Mouse (Mus musculus) hindbrain, embryonic 14.5 days (tissue): ENCODE measurements around the gene Gm21985. TPM values are rescaled to one million over a fixed set of nuclear protein-coding genes. Genes with fewer than 3 reads are reported as not detected.

Source experiments
- ATAC-seq: fragments of 200-750 bp; cut with Nextera tagmentation; 2 replicates; pipeline ENCODE4 v1.8.0; 2017; ENCODE audit warnings: moderate number of reproducible peaks, mild to moderate bottlenecking, moderate TSS enrichment, moderate library complexity; ENCODE audit not compliant: low FRiP score
- DNase-seq: peaks from one replicate; pipeline ENCODE4 v3.0.0-alpha.2; 2015; ENCODE audit warnings: low spot score
- H3K27ac ChIP-seq: fragments of 300-500 bp; sonication (generic); 2 replicates; pipeline ENCODE4 v1.5.1; 2014; ENCODE audit warnings: mild to moderate bottlenecking, moderate library complexity
- H3K27me3 ChIP-seq: fragments of 300-500 bp; sonication (generic); 2 replicates; pipeline ENCODE4 v1.6.1; 2014; ENCODE audit warnings: mild to moderate bottlenecking, low read length, mixed read lengths; ENCODE audit not compliant: control insufficient read depth, insufficient read depth
- H3K36me3 ChIP-seq: fragments of 300-500 bp; sonication (generic); replicated peaks from 2 replicates; pipeline ENCODE4 v1.6.1; 2014; ENCODE audit not compliant: control insufficient read depth, insufficient read depth
- H3K4me1 ChIP-seq: fragments of 300-500 bp; sonication (generic); replicated peaks from 2 replicates; pipeline ENCODE4 v1.6.1; 2014; ENCODE audit warnings: antibody characterized with exemption, low read length, mixed read lengths; ENCODE audit not compliant: control insufficient read depth, insufficient read depth
- H3K4me2 ChIP-seq: fragments of 300-500 bp; sonication (generic); replicated peaks from 2 replicates; pipeline ENCODE4 v1.6.1; 2014; ENCODE audit warnings: mild to moderate bottlenecking, moderate library complexity
- H3K4me3 ChIP-seq: fragments of 300-500 bp; sonication (generic); replicated peaks from 2 replicates; pipeline ENCODE4 v1.5.1; 2014; ENCODE audit warnings: mild to moderate bottlenecking, low read length
- H3K9ac ChIP-seq: fragments of 300-500 bp; sonication (generic); 2 replicates; pipeline ENCODE4 v1.6.1; 2014
- H3K9me3 ChIP-seq: fragments of 300-500 bp; sonication (generic); 2 replicates; pipeline ENCODE4 v1.6.1; 2016; ENCODE audit warnings: low read length; ENCODE audit not compliant: control insufficient read depth
- WGBS: fragments of 180-500 bp; shearing (Covaris S2); extraction: QIAGEN DNeasy Blood & Tissue Kit; methylation state at CpG from one replicate; pipeline ENCODE4 v1.1.7; 2014; 5-methylcytosine and 5-hydroxymethylcytosine counted together
- polyA plus RNA-seq: library from polyadenylated mRNA; unstranded; fragments of >200 nt; fragmentation: Nextera tagmentation; extraction: Ambion mirVana; gene quantifications from 2 replicates; pipeline ENCODE4 v1.2.1, GENCODE M21; 2014

The Gm21985 gene
- polyA plus RNA-seq, 1 experiment from 2014 or later = not detected

DNA sequence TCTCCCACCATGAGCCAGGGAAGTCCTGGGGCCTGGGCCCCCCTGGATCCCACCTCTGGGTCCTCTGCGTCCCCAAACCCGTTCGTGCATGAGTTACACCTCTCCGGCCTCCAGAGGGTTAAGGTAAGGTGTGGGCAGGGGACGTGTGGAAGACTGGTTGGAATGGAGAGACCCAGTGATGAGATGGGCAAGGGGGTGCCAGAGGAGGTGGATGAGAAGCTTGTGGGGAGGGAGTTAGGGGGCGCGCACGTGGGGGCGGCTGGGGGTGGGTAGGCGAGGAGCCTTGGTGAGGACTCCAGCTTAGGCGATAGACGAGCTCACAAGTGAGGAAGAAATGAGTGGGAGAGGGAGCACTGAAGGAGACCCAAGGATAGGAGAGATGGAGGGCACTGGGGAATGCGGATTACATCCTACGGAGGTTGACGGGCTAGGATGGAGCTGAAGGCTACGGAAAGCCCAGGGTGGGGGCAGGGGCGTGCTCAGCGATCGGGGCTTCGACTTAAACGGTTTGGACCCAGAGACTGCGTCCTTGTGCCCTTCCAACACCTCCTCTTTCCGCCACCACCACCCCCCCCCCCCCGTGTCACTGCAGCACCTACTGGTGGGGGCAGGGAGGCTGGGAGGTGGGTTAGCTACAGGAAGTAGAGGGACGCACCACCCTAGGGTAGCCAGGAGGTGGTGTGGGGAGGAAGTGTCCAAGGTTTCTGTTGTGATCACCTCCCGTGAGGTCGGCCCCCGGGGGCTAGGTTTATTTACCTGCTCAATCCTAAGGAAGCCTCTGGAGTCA lies 26.0 kb upstream of the Gm21985 start:
- Histone ChIP-seq H3K27ac (peak overlapping the region; percentile 99), H3K27me3 (no peaks in the 10 kb centered on the region), H3K9me3 (no peaks in the 10 kb centered on the region), H3K4me1 (peaks cover 15% of the 10 kb centered on the region; the same call in 1 of the 2 replicates), H3K36me3 (peaks cover 23% of the 10 kb centered on the region), H3K4me2 (peak overlapping the region; percentile 89), H3K4me3 (peak overlapping the region; percentile 95), H3K9ac (peak overlapping the region; percentile 97)
- under 1% methylated on average over 25 of the region's 28 CpGs for WGBS
- ATAC-seq = peak; percentile 69
- DNase-seq = peak; percentile 57

DNA sequence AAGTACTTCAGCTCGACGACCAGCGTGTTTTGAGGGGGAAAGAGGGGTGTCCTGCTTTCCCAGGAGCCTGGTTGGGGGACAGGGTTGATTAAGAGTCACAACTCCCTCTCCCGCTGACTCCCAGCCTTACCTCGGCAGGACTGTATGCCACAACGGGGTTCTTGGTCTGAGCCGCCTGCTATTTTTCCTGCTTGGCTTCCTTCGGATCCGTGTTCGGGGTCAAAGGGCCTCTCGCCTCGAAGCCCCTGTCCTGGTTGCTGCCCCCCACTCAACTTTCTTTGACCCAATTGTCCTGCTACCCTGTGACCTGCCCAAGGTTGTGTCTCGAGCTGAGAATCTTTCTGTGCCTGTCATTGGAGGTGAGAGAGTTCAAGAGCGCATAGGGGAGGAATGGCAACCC lies 24.3 kb upstream of the Gm21985 start:
- H3K4me2 ChIP-seq = no peak overlapping the region
- H3K27me3 ChIP-seq = no peaks in the 10 kb centered on the region
- DNase-seq = no peak
- WGBS = 84% methylated on average over 14 of the region's 14 CpGs
- peaks cover 38% of the 10 kb centered on the region for H3K36me3 ChIP-seq
- peaks cover 15% of the 10 kb centered on the region; the same call in 1 of the 2 replicates for H3K4me1 ChIP-seq
- H3K27ac ChIP-seq = no peak overlapping the region
- H3K4me3 ChIP-seq = no peak overlapping the region
- no peak for ATAC-seq
- H3K9ac ChIP-seq = no peak overlapping the region
- no peaks in the 10 kb centered on the region for H3K9me3 ChIP-seq

DNA sequence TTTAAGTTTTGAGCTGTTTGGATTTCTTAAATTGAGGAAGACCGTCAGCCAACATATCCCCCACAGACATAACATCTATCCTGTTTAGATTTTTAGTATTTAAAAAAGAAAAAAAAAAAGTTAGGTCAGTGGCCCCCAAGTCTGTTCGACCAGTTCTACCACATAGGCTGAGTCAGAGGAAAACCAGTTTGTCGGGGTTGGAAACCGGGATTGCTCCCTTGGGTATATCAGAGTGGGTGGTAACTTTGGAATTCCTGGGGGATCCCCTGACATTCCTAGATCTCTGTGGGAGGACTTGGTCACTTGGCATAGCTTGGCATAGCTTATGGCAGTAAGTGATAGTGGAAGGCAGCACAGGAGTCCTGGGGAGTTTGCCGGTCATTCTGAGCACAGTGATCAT lies 20.8 kb upstream of the Gm21985 start:
- Histone ChIP-seq H3K27me3 (no peaks in the 10 kb centered on the region), H3K4me2 (no peak overlapping the region), H3K4me1 (peaks cover 10% of the 10 kb centered on the region; the same call in 1 of the 2 replicates), H3K4me3 (no peak overlapping the region), H3K36me3 (peaks cover 56% of the 10 kb centered on the region), H3K9me3 (no peaks in the 10 kb centered on the region), H3K9ac (no peak overlapping the region), H3K27ac (no peak overlapping the region)
- no peak for ATAC-seq
- 98% methylated on average over 5 of the region's 5 CpGs for WGBS
- DNase-seq = no peak

DNA sequence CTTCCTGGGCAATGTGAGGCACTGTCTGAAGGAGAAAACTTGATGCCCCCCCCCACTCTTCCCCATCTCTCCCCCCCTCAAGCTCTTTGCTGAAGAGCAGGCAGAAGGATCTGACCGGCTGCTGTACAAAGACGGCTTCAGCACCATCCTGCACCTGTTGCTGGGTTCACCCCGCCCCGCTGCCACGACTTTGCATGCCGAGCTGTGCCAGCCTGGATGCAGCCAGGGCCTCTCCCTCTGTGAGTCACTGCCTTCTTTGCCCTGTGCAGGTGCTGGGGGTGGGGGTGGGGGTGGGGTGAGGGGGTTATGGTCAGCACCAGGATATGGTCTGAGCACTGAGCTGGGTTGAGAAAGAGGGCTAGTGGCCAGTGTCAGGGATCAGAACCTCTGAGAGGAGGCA lies 19.9 kb upstream of the Gm21985 start:
- H3K36me3 ChIP-seq = peaks cover 56% of the 10 kb centered on the region
- H3K4me1 ChIP-seq = 0 out of 2 replicates have a peak, but pooled peaks cover 2% of the 10 kb centered on the region
- H3K4me2 ChIP-seq = no peak overlapping the region
- no peak overlapping the region for H3K9ac ChIP-seq
- ATAC-seq (no peak), DNase-seq (no peak)
- 94% methylated on average over 6 of the region's 6 CpGs for WGBS
- H3K4me3 ChIP-seq = no peak overlapping the region
- no peaks in the 10 kb centered on the region for H3K27me3 ChIP-seq
- no peak overlapping the region for H3K27ac ChIP-seq
- H3K9me3 ChIP-seq = no peaks in the 10 kb centered on the region

DNA sequence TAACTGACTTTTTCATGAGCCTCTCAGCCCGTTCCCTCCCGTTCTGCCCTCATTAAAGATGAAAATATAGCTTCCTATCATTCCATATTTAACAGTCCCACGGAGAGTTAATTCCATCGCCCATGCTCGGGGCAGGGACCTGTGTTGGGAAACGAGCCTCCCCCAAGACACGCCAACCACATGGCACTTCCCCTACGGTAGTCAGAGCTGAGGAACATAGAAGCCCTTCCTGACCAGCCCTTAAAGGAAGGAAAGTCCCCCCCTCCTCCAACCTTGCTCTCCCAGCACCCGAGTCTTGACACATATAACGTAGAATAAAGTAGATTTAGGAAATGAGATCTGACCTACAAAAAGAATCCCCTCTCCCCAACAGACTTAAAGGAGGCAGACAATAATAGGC lies 18.8 kb upstream of the Gm21985 start:
- 83% methylated on average over 10 of the region's 10 CpGs for WGBS
- Histone ChIP-seq H3K27me3 (no peaks in the 10 kb centered on the region), H3K4me2 (no peak overlapping the region), H3K4me1 (no peaks in the 10 kb centered on the region), H3K4me3 (no peak overlapping the region), H3K27ac (no peak overlapping the region), H3K9ac (no peak overlapping the region), H3K36me3 (peaks cover 54% of the 10 kb centered on the region), H3K9me3 (no peaks in the 10 kb centered on the region)
- no peak for DNase-seq
- ATAC-seq = no peak

DNA sequence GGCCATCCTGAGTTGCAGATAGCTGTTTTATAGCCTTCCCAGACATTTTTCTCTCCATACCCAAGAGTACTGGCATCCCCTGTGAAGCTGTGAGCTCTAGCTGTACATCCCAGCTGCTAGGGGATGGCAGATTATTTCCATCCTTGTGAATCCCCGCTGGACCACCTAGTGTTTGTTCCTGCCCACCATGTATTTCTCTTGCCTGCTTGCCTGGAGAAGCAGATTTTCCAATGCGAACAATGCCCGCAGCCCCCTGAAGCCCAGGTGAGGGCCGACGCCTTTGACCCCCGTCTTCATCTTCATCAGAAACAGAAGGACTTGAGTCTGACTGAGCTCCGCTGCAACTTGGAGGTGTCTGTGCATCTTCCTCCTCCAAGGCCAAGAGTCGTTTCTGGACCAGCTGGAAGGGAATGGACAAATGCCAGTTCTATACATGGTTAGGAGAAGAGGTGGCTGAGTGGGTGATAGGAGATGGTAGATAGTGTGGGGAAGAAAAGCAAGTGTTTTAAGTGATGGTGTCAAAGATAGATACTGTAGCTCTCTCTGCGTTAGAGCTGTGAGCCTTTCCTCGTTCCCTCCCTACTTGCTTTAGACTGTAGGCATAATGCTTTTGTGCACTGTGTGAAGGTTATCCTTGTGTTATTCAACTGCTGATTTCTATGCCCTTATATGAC lies 16.2 kb upstream of the Gm21985 start:
- Histone ChIP-seq H3K4me2 (no peak overlapping the region), H3K4me1 (no peaks in the 10 kb centered on the region), H3K4me3 (no peak overlapping the region), H3K9ac (no peak overlapping the region), H3K36me3 (peaks cover 33% of the 10 kb centered on the region), H3K27me3 (no peaks in the 10 kb centered on the region), H3K27ac (no peak overlapping the region), H3K9me3 (no peaks in the 10 kb centered on the region)
- 91% methylated on average over 10 of the region's 10 CpGs for WGBS
- DNase-seq (no peak), ATAC-seq (no peak)

DNA sequence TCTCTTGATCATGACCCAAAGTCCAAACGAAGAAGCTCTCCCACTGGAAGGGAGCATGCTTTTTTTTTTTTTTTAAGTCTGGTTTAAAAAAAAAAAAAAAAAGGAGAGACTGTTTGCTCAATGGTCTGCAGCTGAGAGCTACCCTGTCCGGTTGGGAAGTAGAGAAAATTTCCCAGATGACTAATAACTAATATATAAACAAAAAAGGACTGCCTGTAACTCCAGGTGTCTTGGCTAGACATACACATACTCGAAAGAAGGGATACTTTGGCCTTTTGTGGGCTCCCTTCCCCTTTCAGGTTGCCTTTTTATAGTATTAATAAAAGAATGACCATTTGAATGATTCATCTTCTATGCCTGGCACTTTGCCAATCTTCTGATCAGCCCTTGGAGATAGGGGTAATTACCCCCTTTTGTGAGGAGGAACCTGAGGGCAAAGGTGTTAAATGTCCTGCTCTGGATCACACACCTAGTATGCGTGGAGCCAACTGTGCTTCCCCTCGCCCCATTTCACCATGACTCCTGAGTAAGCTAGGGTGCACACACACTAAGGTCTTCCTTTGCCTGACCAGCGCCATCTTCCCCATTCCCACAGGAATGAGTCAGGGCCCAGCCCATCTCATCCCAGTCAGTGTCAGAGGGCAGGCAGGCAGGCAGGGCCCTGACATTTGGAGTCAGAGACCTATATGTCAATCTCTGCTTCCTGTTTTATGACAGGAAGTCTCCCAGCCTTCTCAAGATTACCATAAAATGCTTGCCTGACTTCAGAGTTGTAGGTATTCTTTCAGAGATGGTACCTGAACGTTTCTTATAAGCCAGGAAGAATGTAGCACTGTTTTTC lies 11.2 kb upstream of the Gm21985 start:
- H3K4me1 ChIP-seq = no peaks in the 10 kb centered on the region
- DNase-seq = no peak
- H3K9ac ChIP-seq = no peak overlapping the region
- no peaks in the 10 kb centered on the region for H3K9me3 ChIP-seq
- no peaks in the 10 kb centered on the region for H3K27me3 ChIP-seq
- H3K27ac ChIP-seq = no peak overlapping the region
- 76% methylated on average over 7 of the region's 7 CpGs for WGBS
- no peak overlapping the region for H3K4me2 ChIP-seq
- ATAC-seq = no peak
- no peak overlapping the region for H3K4me3 ChIP-seq
- H3K36me3 ChIP-seq = 0 out of 2 replicates have a peak, but pooled peaks cover 4% of the 10 kb centered on the region

DNA sequence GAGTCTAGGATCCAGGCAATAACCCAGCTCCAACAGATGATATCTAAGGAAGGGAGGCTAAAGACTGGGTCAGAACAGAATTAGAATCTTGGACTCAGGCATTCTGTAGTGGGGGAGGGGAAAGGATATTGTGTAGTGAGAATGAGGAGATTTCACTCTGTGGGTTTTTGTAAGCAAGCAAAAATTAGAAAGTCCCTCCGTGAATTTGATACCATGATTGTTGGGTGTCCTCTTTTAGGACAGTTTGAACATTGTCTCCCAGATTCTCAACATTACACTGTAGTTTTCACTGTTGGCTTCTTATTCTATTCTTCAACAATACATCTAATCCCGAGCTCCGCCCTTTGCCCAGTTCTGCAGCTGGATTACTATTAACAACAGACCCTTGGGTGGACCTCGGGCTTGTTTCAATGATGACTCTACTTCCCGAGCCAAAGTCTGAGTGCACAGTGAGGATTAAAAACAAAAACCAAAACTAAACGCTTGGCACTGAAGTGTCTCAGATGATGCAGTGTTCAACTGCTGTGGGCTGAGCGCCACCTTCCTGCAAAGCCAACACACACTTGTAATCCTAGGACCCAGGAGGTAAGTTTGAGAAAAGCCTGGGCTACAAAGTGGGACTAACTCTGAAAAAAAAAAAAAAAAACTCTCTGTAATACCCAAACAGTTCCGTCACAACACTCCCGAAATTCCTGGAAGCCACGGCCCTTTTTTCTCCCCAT lies 6.7 kb upstream of the Gm21985 start, which contains the start of gene Nutm1:
TSS of gene Nutm1 (minus strand) at position 51 of the 722 bp plus-strand sequence.
- ATAC-seq = no peak
- H3K4me2 ChIP-seq = no peak within 1 kb of the TSS
- peaks cover 12% of the 10 kb centered on the region for H3K4me1 ChIP-seq
- no peak within 1 kb of the TSS for H3K4me3 ChIP-seq
- no peak within 1 kb of the TSS for H3K9ac ChIP-seq
- DNase-seq = no peak
- no peaks in the 10 kb centered on the region for H3K27me3 ChIP-seq
- no peaks in the 10 kb centered on the region for H3K36me3 ChIP-seq
- 78% methylated on average over 10 of the region's 10 CpGs for WGBS
- no peaks in the 10 kb centered on the region for H3K9me3 ChIP-seq
- H3K27ac ChIP-seq = no peak within 1 kb of the TSS
